Mouse (Mus musculus) brain, embryonic 14.5 days (tissue): ENCODE results near the gene Ppp1r36.

ENCODE experiments used
- CTCF ChIP-seq: fragments of 200-500 bp; IDR thresholded peaks from 2 replicates; pipeline ENCODE4 v1.5.1; 2012; ENCODE audit warnings: inconsistent platforms, mild to moderate bottlenecking, moderate library complexity, borderline replicate concordance; ENCODE audit not compliant: insufficient read depth, insufficient read length; ENCODE audit errors: extremely low read depth
- POLR2A ChIP-seq: fragments of 200-500 bp; IDR thresholded peaks from 2 replicates; pipeline ENCODE4 v1.6.1; 2012; ENCODE audit warnings: mild to moderate bottlenecking, inconsistent platforms, borderline replicate concordance; ENCODE audit not compliant: poor library complexity, insufficient read depth, insufficient read length, severe bottlenecking; ENCODE audit errors: extremely low read depth

- TF ChIP-seq CTCF (no peak), POLR2A (no peak)
These were observed 27.5 kb downstream of the Ppp1r36 start for GRCm38 (mm10) chr12:76444862-76445261.
